Mouse (Mus musculus): ENCODE data around the gene Gm44965. TPM values are rescaled to one million over a fixed set of nuclear protein-coding genes. Genes with fewer than 3 reads are reported as not detected.

Gm44965 gene
- polyA plus RNA-seq, 1 experiment from 2014 or later: not detected

Other genes with a start within 250 kb of the Gm44965 start
- 1.6 and 1.8 TPM in 2 replicates for gene Krba1, start 198.4 kb upstream of the Gm44965 start, polyA plus RNA-seq (2015; fragmentation: Nextera tagmentation; extraction: Ambion mirVana)
- gene Zfp467, start 148.1 kb upstream of the Gm44965 start, polyA plus RNA-seq (2015; fragmentation: Nextera tagmentation; extraction: Ambion mirVana): 2.7 and 2.9 TPM in 2 replicates
- gene Sspo, start 145.7 kb upstream of the Gm44965 start, polyA plus RNA-seq (2015; fragmentation: Nextera tagmentation; extraction: Ambion mirVana): 0.03 TPM in 1 of 2 replicates, not detected in the other
- gene Atp6v0e2, start 56.3 kb upstream of the Gm44965 start, polyA plus RNA-seq (2015; fragmentation: Nextera tagmentation; extraction: Ambion mirVana): 1.2 and 1.3 TPM in 2 replicates
- 2.0 and 2.5 TPM in 2 replicates for gene Lrrc61, start 39.1 kb upstream of the Gm44965 start, polyA plus RNA-seq (2015; fragmentation: Nextera tagmentation; extraction: Ambion mirVana)
- 34.4 and 43.9 TPM in 2 replicates for gene Rarres2, start 21.2 kb upstream of the Gm44965 start, polyA plus RNA-seq (2015; fragmentation: Nextera tagmentation; extraction: Ambion mirVana)
- gene Gm45021, start 4.3 kb upstream of the Gm44965 start, polyA plus RNA-seq (2015; fragmentation: Nextera tagmentation; extraction: Ambion mirVana): not detected in 2 replicates
- gene Repin1, start 58 bp upstream of the Gm44965 start, polyA plus RNA-seq (2015; fragmentation: Nextera tagmentation; extraction: Ambion mirVana): 9.9 and 12.4 TPM in 2 replicates
- 1.7 and 1.9 TPM in 2 replicates for gene Zfp775, start 8.1 kb downstream of the Gm44965 start, polyA plus RNA-seq (2015; fragmentation: Nextera tagmentation; extraction: Ambion mirVana)
- 0.18 and 0.24 TPM in 2 replicates for gene AI854703, start 32.8 kb downstream of the Gm44965 start, polyA plus RNA-seq (2015; fragmentation: Nextera tagmentation; extraction: Ambion mirVana)
- gene Gimap8, start 53.3 kb downstream of the Gm44965 start, polyA plus RNA-seq (2015; fragmentation: Nextera tagmentation; extraction: Ambion mirVana): 0.81 and 0.92 TPM in 2 replicates
- 7.5 and 9.5 TPM in 2 replicates for gene Gimap9, start 82.2 kb downstream of the Gm44965 start, polyA plus RNA-seq (2015; fragmentation: Nextera tagmentation; extraction: Ambion mirVana)
- gene Gimap4, start 90.6 kb downstream of the Gm44965 start, polyA plus RNA-seq (2015; fragmentation: Nextera tagmentation; extraction: Ambion mirVana): 10.3 and 10.8 TPM in 2 replicates
- gene Gimap6, start 114.3 kb downstream of the Gm44965 start, polyA plus RNA-seq (2015; fragmentation: Nextera tagmentation; extraction: Ambion mirVana): 7.9 and 9.0 TPM in 2 replicates
- gene Gm28053, start 124.7 kb downstream of the Gm44965 start, polyA plus RNA-seq (2015; fragmentation: Nextera tagmentation; extraction: Ambion mirVana): 0.97 TPM in 1 of 2 replicates, not detected in the other
- 0.07 TPM in 1 of 2 replicates, not detected in the other for gene Gimap7, start 124.7 kb downstream of the Gm44965 start, polyA plus RNA-seq (2015; fragmentation: Nextera tagmentation; extraction: Ambion mirVana)
- gene Gimap1, start 145.1 kb downstream of the Gm44965 start, polyA plus RNA-seq (2015; fragmentation: Nextera tagmentation; extraction: Ambion mirVana): 5.4 and 6.8 TPM in 2 replicates
- 2.7 and 3.1 TPM in 2 replicates for gene Gimap5, start 152.3 kb downstream of the Gm44965 start, polyA plus RNA-seq (2015; fragmentation: Nextera tagmentation; extraction: Ambion mirVana)
- gene Gimap3, start 176.9 kb downstream of the Gm44965 start, polyA plus RNA-seq (2015; fragmentation: Nextera tagmentation; extraction: Ambion mirVana): 0.05 and 0.30 TPM in 2 replicates
- gene Tmem176a, start 247.0 kb downstream of the Gm44965 start, polyA plus RNA-seq (2015; fragmentation: Nextera tagmentation; extraction: Ambion mirVana): 119 and 143 TPM in 2 replicates
- gene Tmem176b, start 247.6 kb downstream of the Gm44965 start, polyA plus RNA-seq (2015; fragmentation: Nextera tagmentation; extraction: Ambion mirVana): 182 and 213 TPM in 2 replicates

All from liver, embryonic 15.5 days (tissue).